Mouse (Mus musculus): ENCODE data around the gene Zfp119b. TPM values are rescaled to one million over a fixed set of nuclear protein-coding genes. Genes with fewer than 3 reads are reported as not detected.

Gene Zfp119b
- total and polyA plus RNA-seq, 2 experiments from 2014 or later: 2.9 to 5.6 TPM

DNA sequence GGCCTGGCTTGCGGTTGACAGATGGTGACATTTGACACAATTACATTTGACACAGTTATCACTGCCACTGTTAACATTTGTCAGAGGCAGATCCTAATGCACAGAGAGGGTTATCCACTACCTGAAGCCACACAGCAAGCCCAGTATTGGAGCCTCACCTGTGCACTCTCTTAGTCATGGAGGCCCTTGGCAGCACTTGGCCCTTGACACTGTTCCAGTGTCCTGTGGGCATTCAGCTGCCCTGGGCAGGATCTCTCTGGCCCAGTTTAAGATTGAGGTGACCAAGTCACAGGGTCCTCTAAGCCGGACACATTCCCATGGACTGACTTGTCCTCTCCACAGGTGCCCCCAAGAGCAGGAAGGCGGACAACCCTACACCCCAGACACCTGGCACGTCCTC is 17.9 kb upstream of the Zfp119b start:
- TF ChIP-seq EP300 (IDR thresholded peaks at IDR 0.05; ENCODE audit: low read depth) (no peak), CTCF (IDR thresholded peaks at IDR 0.05; ENCODE audit: low read depth) (no peak)
- H3K36me3 ChIP-seq (replicated peaks; ENCODE audit: control insufficient read depth, insufficient read depth, low read length): peaks cover 45% of the 10 kb centered on the region
- H3K27me3 ChIP-seq (ENCODE audit: control insufficient read depth, insufficient read depth, low read length): peaks cover 15% of the 10 kb centered on the region
- H3K4me3 ChIP-seq (ENCODE audit: low read depth, low read length): no peak overlapping the region
- DNase-seq (ENCODE audit: low spot score) (no peak), ATAC-seq (ENCODE audit: insufficient read depth, low read depth) (no peak)
- 94% methylated on average over 4 of the region's 4 CpGs for WGBS
- H3K4me1 ChIP-seq (ENCODE audit: control insufficient read depth, insufficient read depth): peaks cover 11% of the 10 kb centered on the region; the same call in 1 of the 2 replicates
- H3K9me3 ChIP-seq (replicated peaks; ENCODE audit: control insufficient read depth, low read length): no peaks in the 10 kb centered on the region
- H3K9ac ChIP-seq (replicated peaks; ENCODE audit: low read depth, low read length): no peak overlapping the region
- H3K4me2 ChIP-seq (ENCODE audit: low read depth, low read length): no peak overlapping the region
- no peak overlapping the region for H3K27ac ChIP-seq (ENCODE audit: low read depth)

- no peak overlapping the region for H3K27ac ChIP-seq (ENCODE audit: low read depth)
Measured at GRCm38 (mm10) chr17:55964996-55965395, 15.7 kb upstream of the Zfp119b start.

DNA sequence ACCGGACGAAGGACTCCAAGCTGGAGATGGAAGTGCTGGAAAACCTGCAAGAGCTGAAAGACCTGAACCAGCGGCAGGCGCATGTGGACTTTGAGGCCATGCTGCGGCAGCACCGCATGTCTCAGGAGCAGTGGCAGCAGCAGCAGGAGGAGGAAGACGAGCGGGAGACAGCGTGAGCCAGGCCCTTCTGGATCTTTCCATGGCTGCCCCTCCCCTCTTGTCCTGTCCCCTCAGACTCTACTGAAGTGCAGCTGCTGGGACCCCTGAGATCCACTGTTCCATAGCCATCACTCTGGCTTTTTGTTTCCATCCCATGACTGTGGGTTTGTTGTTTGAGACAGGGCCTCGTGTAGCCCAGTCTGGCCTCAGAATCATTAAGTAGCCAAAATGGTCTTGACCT is 15.2 kb upstream of the Zfp119b start:
- no peak overlapping the region for H3K27ac ChIP-seq (ENCODE audit: low read depth)
- 98% methylated on average over 10 of the region's 10 CpGs for WGBS
- H3K4me1 ChIP-seq (ENCODE audit: control insufficient read depth, insufficient read depth): no peaks in the 10 kb centered on the region
- peaks cover 61% of the 10 kb centered on the region for H3K36me3 ChIP-seq (replicated peaks; ENCODE audit: control insufficient read depth, insufficient read depth, low read length)
- ATAC-seq (ENCODE audit: insufficient read depth, low read depth): no peak
- no peaks in the 10 kb centered on the region for H3K9me3 ChIP-seq (replicated peaks; ENCODE audit: control insufficient read depth, low read length)
- TF ChIP-seq CTCF (IDR thresholded peaks at IDR 0.05; ENCODE audit: low read depth) (no peak), EP300 (IDR thresholded peaks at IDR 0.05; ENCODE audit: low read depth) (no peak)
- H3K27me3 ChIP-seq (ENCODE audit: control insufficient read depth, insufficient read depth, low read length): no peaks in the 10 kb centered on the region
- DNase-seq (ENCODE audit: low spot score): no peak
- no peak overlapping the region for H3K9ac ChIP-seq (replicated peaks; ENCODE audit: low read depth, low read length)
- H3K4me3 ChIP-seq (ENCODE audit: low read depth, low read length): no peak overlapping the region
- H3K4me2 ChIP-seq (ENCODE audit: low read depth, low read length): no peak overlapping the region

More at GRCm38 (mm10) chr17:55964996-55965395, 15.7 kb upstream of the Zfp119b start:
- DNase-seq (ENCODE audit: low spot score) (no peak), ATAC-seq (ENCODE audit: insufficient read depth, low read depth) (no peak)
- Histone ChIP-seq H3K27me3 (ENCODE audit: control insufficient read depth, insufficient read depth, low read length) (no peaks in the 10 kb centered on the region), H3K36me3 (replicated peaks; ENCODE audit: control insufficient read depth, insufficient read depth, low read length) (peaks cover 61% of the 10 kb centered on the region), H3K4me1 (ENCODE audit: control insufficient read depth, insufficient read depth) (no peaks in the 10 kb centered on the region), H3K9me3 (replicated peaks; ENCODE audit: control insufficient read depth, low read length) (no peaks in the 10 kb centered on the region), H3K4me3 (ENCODE audit: low read depth, low read length) (no peak overlapping the region), H3K9ac (replicated peaks; ENCODE audit: low read depth, low read length) (no peak overlapping the region), H3K4me2 (ENCODE audit: low read depth, low read length) (no peak overlapping the region)
- no peak for TF ChIP-seq CTCF (IDR thresholded peaks at IDR 0.05; ENCODE audit: low read depth)
- no peak for TF ChIP-seq EP300 (IDR thresholded peaks at IDR 0.05; ENCODE audit: low read depth)
- WGBS: 86% methylated on average over 9 of the region's 9 CpGs

- Histone ChIP-seq H3K36me3 (replicated peaks; ENCODE audit: control insufficient read depth, insufficient read depth, low read length) (peaks cover 61% of the 10 kb centered on the region), H3K27me3 (ENCODE audit: control insufficient read depth, insufficient read depth, low read length) (no peaks in the 10 kb centered on the region), H3K27ac (ENCODE audit: low read depth) (no peak overlapping the region), H3K9ac (replicated peaks; ENCODE audit: low read depth, low read length) (no peak overlapping the region), H3K4me2 (ENCODE audit: low read depth, low read length) (no peak overlapping the region), H3K4me3 (ENCODE audit: low read depth, low read length) (no peak overlapping the region), H3K9me3 (replicated peaks; ENCODE audit: control insufficient read depth, low read length) (no peaks in the 10 kb centered on the region), H3K4me1 (ENCODE audit: control insufficient read depth, insufficient read depth) (peaks cover 4% of the 10 kb centered on the region; the same call in 1 of the 2 replicates)
- DNase-seq (ENCODE audit: low spot score): no peak
- no peak for ATAC-seq (ENCODE audit: insufficient read depth, low read depth)
- TF ChIP-seq CTCF (IDR thresholded peaks at IDR 0.05; ENCODE audit: low read depth) (no peak), EP300 (IDR thresholded peaks at IDR 0.05; ENCODE audit: low read depth) (no peak)
- 67% methylated on average over 14 of the region's 14 CpGs for WGBS
Measured at GRCm38 (mm10) chr17:55963171-55963570, 13.9 kb upstream of the Zfp119b start.

DNA sequence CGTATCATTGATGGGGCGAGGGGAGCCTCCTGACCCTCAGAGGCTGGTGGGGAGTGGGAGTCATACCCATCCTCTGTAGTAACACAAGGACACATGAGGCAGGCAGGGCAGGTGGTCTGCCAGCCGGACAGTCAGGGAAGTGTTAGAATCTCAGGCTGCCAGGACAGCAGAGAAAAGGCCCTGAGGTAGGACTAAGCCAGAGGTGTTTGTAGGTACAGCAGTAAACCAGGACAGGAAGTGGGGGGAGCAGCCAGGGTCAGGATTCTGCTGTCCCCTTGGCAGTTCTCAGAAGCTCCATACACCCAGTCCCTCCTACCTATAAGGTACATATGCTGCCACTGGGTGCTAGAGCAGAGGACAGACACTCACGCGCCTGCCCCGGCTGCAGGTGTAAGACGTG is 12.3 kb upstream of the Zfp119b start:
- ATAC-seq (ENCODE audit: insufficient read depth, low read depth) (no peak), DNase-seq (ENCODE audit: low spot score) (no peak)
- Histone ChIP-seq H3K4me1 (ENCODE audit: control insufficient read depth, insufficient read depth) (peaks cover 4% of the 10 kb centered on the region; the same call in 1 of the 2 replicates), H3K4me2 (ENCODE audit: low read depth, low read length) (no peak overlapping the region), H3K9me3 (replicated peaks; ENCODE audit: control insufficient read depth, low read length) (no peaks in the 10 kb centered on the region), H3K27ac (ENCODE audit: low read depth) (no peak overlapping the region), H3K27me3 (ENCODE audit: control insufficient read depth, insufficient read depth, low read length) (peaks cover under 1% of the 10 kb centered on the region; the same call in 1 of the 2 replicates), H3K9ac (replicated peaks; ENCODE audit: low read depth, low read length) (no peak overlapping the region), H3K36me3 (replicated peaks; ENCODE audit: control insufficient read depth, insufficient read depth, low read length) (peaks cover 49% of the 10 kb centered on the region), H3K4me3 (ENCODE audit: low read depth, low read length) (no peak overlapping the region)
- WGBS: 91% methylated on average over 7 of the region's 7 CpGs
- TF ChIP-seq CTCF (IDR thresholded peaks at IDR 0.05; ENCODE audit: low read depth): no peak
- TF ChIP-seq EP300 (IDR thresholded peaks at IDR 0.05; ENCODE audit: low read depth): no peak

DNA sequence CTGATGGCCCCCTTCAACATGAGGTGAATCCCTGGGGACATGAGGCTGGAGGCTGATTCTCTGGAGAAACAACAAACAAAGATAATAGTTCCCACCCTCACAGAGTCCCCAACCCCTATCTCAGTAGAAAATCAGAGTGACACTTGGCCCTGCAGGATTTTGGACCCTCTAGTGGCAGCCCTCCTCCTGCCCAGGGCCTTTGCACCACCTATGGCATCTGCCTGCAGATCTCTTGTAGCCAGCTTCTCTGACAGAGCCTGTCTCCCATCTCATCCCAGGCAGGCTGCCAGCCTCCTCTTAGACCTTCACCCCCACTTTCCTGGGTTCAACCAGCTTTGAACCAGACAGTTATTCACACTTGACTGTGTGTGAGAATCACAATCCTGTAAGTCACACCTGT is 11.5 kb upstream of the Zfp119b start:
- no peak for DNase-seq (ENCODE audit: low spot score)
- Histone ChIP-seq H3K27ac (ENCODE audit: low read depth) (no peak overlapping the region), H3K27me3 (ENCODE audit: control insufficient read depth, insufficient read depth, low read length) (peaks cover 9% of the 10 kb centered on the region; the same call in 1 of the 2 replicates), H3K36me3 (replicated peaks; ENCODE audit: control insufficient read depth, insufficient read depth, low read length) (peaks cover 40% of the 10 kb centered on the region), H3K4me1 (ENCODE audit: control insufficient read depth, insufficient read depth) (peaks cover 4% of the 10 kb centered on the region; the same call in 1 of the 2 replicates), H3K4me2 (ENCODE audit: low read depth, low read length) (no peak overlapping the region), H3K4me3 (ENCODE audit: low read depth, low read length) (no peak overlapping the region), H3K9me3 (replicated peaks; ENCODE audit: control insufficient read depth, low read length) (no peaks in the 10 kb centered on the region), H3K9ac (replicated peaks; ENCODE audit: low read depth, low read length) (no peak overlapping the region)
- no peak for ATAC-seq (ENCODE audit: insufficient read depth, low read depth)
- TF ChIP-seq EP300 (IDR thresholded peaks at IDR 0.05; ENCODE audit: low read depth) (no peak), CTCF (IDR thresholded peaks at IDR 0.05; ENCODE audit: low read depth) (no peak)

All from heart, postnatal 0 days (tissue).